Mouse (Mus musculus) embryonic fibroblast, embryonic 13.5 days (primary cell): ENCODE data around the gene Ak7.

ENCODE experiments used
- CTCF ChIP-seq: IDR thresholded peaks from 2 replicates; pipeline ENCODE4 v1.5.1; 2011; ENCODE audit warnings: mild to moderate bottlenecking, control low read depth, low read length, moderate library complexity, borderline replicate concordance; ENCODE audit not compliant: insufficient read depth
- POLR2A ChIP-seq: IDR thresholded peaks from 2 replicates; pipeline ENCODE4 v1.6.1; 2011; ENCODE audit warnings: low read depth, mild to moderate bottlenecking, control low read depth, low read length, moderate library complexity

DNA sequence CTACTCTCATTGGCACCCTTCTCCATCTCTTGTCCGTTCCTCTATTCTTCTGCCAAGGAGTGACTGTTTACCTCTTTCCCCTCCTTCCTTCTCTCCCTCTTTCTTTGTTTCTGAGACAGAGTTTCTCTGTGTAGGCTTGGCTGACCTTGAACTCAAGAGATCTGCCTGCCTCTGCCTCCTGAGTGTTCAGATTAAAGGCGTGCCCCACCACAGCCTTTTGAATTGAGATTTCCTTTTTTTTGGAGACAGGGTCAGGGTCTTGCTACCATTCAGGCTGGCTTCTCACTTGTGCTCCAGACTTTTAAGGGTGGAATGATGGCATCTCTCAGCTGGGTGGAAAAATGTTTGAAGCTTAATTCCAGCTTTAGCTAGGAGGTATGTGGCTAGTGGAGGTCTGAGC, 81.8 kb downstream of the Ak7 start:
- TF ChIP-seq POLR2A (no peak), CTCF (no peak)
